Mouse (Mus musculus) erythroblast, embryonic 14.5 days (primary cell): ENCODE measurements around the gene Vat1l.

Experiments
- GATA1 ChIP-seq: IDR thresholded peaks from 2 replicates; pipeline ENCODE4 v1.6.1; 2012; ENCODE audit warnings: low read length, inconsistent platforms, mixed read lengths
- TAL1 ChIP-seq: IDR thresholded peaks from 3 replicates; pipeline ENCODE4 v1.6.1; 2012; ENCODE audit warnings: low read length, inconsistent platforms, mixed read lengths

DNA sequence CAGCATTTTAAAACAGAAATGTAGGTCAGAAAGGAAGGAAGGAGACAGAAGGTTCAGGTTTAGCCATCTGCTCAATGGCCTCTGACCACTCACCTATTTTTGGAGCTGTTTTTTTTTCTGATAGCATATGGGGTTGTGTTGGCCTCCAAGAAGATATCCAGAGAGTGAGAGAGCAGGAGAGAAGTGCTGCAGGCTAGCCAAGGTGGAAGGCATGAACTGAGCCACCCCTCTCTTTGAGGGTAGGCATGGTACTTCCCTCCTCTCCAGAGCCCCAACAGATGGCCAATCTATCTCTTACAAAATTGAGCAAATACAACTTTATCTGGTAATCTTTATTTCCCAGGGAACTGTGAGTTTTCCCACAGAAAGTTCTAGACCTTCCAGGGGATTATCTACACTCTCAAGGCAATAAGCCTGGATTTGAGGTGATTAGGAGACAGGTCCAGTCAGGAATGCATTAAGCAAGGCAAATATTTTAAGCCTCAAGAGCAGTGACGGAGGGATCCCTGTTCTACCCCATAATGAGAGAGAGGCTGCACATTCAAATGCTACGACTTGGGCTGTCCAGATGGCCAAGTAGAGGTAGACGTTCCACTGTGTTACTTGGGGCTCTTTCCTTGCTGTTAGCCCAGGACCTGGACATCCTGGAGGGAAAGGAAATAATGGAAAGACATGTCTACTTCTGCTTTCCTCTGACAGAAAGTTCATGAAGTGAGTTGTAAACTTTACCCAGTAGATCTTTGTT is 46.1 kb downstream of the Vat1l start:
- TF ChIP-seq GATA1: no peak
- TF ChIP-seq TAL1: no peak
